ENCODE assay signal across 19 mouse cellular contexts in the genomic region with DNA sequence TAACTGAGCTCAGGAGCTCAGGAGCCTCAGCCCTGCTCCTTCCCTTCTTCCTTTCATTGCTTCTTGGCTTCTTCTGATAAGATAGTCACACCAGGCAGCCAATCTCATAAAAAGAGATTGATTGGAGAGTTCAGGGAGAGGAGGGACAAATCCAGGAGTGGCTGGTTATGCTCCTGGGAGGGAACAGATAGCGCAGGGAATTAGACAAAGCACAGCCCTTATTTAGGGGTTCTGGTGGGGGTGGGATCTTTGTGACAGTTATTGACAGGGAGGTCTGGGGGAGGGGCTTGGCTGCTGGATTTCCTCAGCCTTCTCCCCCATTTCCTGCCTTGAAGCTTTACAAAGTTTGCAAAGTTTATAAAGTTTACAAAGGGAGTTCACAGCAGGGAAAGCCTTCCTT.
DNase-seq lines count a peak whose midpoint lies in the region; ATAC-seq lines count a peak whose summit lies in the region.
"Had no signal": no experiment of that assay in that cellular context is flagged by ENCODE, and none has a peak within 500 bp of the region (broad histone marks: within the 10 kb centered on the region; RNA-seq: fewer than 3 reads in every experiment).

No protein-coding gene starts in this region.

- no peak for ATAC-seq in heart, embryonic 13.5 days (ENCODE audit: extremely low read depth, insufficient number of reproducible peaks, low FRiP score, low TSS enrichment)
- no peak for ATAC-seq in liver, embryonic 11.5 days (replicated peaks; ENCODE audit: low FRiP score)
- ATAC-seq in intestine, embryonic 15.5 days = peak; percentile 43; the same call in 1 of the 2 replicates

- no peak overlapping the region for H3K9ac ChIP-seq in heart, embryonic 13.5 days
- no peak overlapping the region for H3K9ac ChIP-seq in liver, embryonic 11.5 days (ENCODE audit: low read depth, low read length)
- H3K9ac ChIP-seq in intestine, embryonic 15.5 days = no peak overlapping the region
- H3K9ac ChIP-seq: hindbrain, embryonic 13.5 days; limb, embryonic 12.5 days had no signal

- H3K4me1 ChIP-seq in heart, embryonic 13.5 days = peaks cover 24% of the 10 kb centered on the region
- H3K4me1 ChIP-seq in liver, embryonic 11.5 days (replicated peaks; ENCODE audit: control insufficient read depth, insufficient read depth, low read length) = no peaks in the 10 kb centered on the region
- peaks cover 5% of the 10 kb centered on the region for H3K4me1 ChIP-seq in intestine, embryonic 15.5 days (replicated peaks)

- no peak for DNase-seq in heart, adult 18-20 months
- peak; percentile 32 for DNase-seq in liver, embryonic 11.5 days (ENCODE audit: low spot score)
- no peak for DNase-seq in liver
- peak; percentile 16 for DNase-seq in embryo, embryonic 10.5 days (ENCODE audit: low spot score)
- no peak for DNase-seq in T-cell, adult 2 months (ENCODE audit: low spot score)
- no peak for DNase-seq in natural killer cell, adult 2 months (ENCODE audit: low spot score in 2 of 2)
- DNase-seq: adrenal gland, adult 2 months; B cell, adult 2 months; cerebellum, adult 9-10 months; gastrocnemius, adult 2 months; heart, adult 2 months; kidney, adult 9 months; right cerebral cortex, postnatal 25 days had no signal

- H3K36me3 ChIP-seq in heart, embryonic 13.5 days = no peaks in the 10 kb centered on the region
- no peaks in the 10 kb centered on the region for H3K36me3 ChIP-seq in liver, embryonic 11.5 days (ENCODE audit: control insufficient read depth, insufficient read depth, low read length)
- H3K36me3 ChIP-seq in intestine, embryonic 15.5 days = no peaks in the 10 kb centered on the region
- H3K36me3 ChIP-seq: hindbrain, embryonic 13.5 days; limb, embryonic 12.5 days had no signal

- no peak overlapping the region for H3K27ac ChIP-seq in heart, embryonic 13.5 days (replicated peaks)
- H3K27ac ChIP-seq in liver, embryonic 11.5 days (ENCODE audit: low read depth, low read length) = no peak overlapping the region
- H3K27ac ChIP-seq in intestine, embryonic 15.5 days = no peak overlapping the region
- H3K27ac ChIP-seq: gastrocnemius, adult 2 months; heart, adult 2 months; hindbrain, embryonic 13.5 days; layer of hippocampus, adult 2 months; limb, embryonic 12.5 days; macrophage had no signal

- peak overlapping the region; percentile 9; the same call in 1 of the 2 replicates for H3K4me2 ChIP-seq in heart, embryonic 13.5 days
- H3K4me2 ChIP-seq in liver, embryonic 11.5 days = no peak overlapping the region
- no peak overlapping the region for H3K4me2 ChIP-seq in intestine, embryonic 15.5 days (replicated peaks)
- H3K4me2 ChIP-seq: hindbrain, embryonic 13.5 days; limb, embryonic 12.5 days had no signal

- WGBS in heart, embryonic 13.5 days = 14% methylated on average over 1 of the region's 1 CpGs
- 24% methylated on average over 1 of the region's 1 CpGs for WGBS in liver, embryonic 11.5 days
- 11% methylated on average over 1 of the region's 1 CpGs for WGBS in intestine, embryonic 15.5 days

- no peaks in the 10 kb centered on the region for H3K9me3 ChIP-seq in heart, embryonic 13.5 days
- H3K9me3 ChIP-seq in liver, embryonic 11.5 days (ENCODE audit: control insufficient read depth, low read length) = no peaks in the 10 kb centered on the region
- H3K9me3 ChIP-seq in intestine, embryonic 15.5 days = no peaks in the 10 kb centered on the region
- H3K9me3 ChIP-seq: hindbrain, embryonic 13.5 days; limb, embryonic 12.5 days had no signal

- H3K27me3 ChIP-seq in heart, embryonic 13.5 days (replicated peaks) = no peaks in the 10 kb centered on the region
- H3K27me3 ChIP-seq in liver, embryonic 11.5 days (replicated peaks; ENCODE audit: control insufficient read depth, insufficient read depth, low read length) = no peaks in the 10 kb centered on the region
- H3K27me3 ChIP-seq in intestine, embryonic 15.5 days (replicated peaks) = no peaks in the 10 kb centered on the region
- H3K27me3 ChIP-seq: hindbrain, embryonic 13.5 days had no signal

- no peak overlapping the region for H3K4me3 ChIP-seq in heart, embryonic 13.5 days
- H3K4me3 ChIP-seq in liver, embryonic 11.5 days (ENCODE audit: low read depth, low read length) = no peak overlapping the region
- no peak overlapping the region for H3K4me3 ChIP-seq in intestine, embryonic 15.5 days (replicated peaks)
- H3K4me3 ChIP-seq: gastrocnemius, adult 2 months; heart, adult 2 months; hindbrain, embryonic 13.5 days; layer of hippocampus, adult 2 months; limb, embryonic 12.5 days had no signal

Comparison
In these comparisons a context has a peak if more than half of its experiments do, and no peak if none do; other contexts are left out.
1. DNase-seq: peak in liver, embryonic 11.5 days (single experiment) and embryo, embryonic 10.5 days (single experiment); none in heart, adult 18-20 months (0 of 2), liver (single experiment), T-cell, adult 2 months (single experiment) and natural killer cell, adult 2 months (0 of 2).